Mouse (Mus musculus) thymus, postnatal 0 days (tissue): ENCODE data around the gene Wfikkn2. TPM values are rescaled to one million over a fixed set of nuclear protein-coding genes. Genes with fewer than 3 reads are reported as not detected.

ENCODE experiments used
- DNase-seq: peaks from one replicate; pipeline ENCODE4 v3.0.0-alpha.2; 2015; ENCODE audit warnings: low spot score
- polyA plus RNA-seq: library from polyadenylated mRNA; unstranded; fragments of >200 nt; fragmentation: Nextera tagmentation; extraction: Ambion mirVana; gene quantifications from 2 replicates; pipeline ENCODE4 v1.2.1, GENCODE M21; 2015

Wfikkn2 gene
- polyA plus RNA-seq, 1 experiment from 2014 or later: 17.5 TPM

GRCm38 (mm10) chr11:94198405-94199146, 47.2 kb downstream of the Wfikkn2 start:
- DNase-seq: no peak

- DNase-seq: no peak
These were observed 49.5 kb downstream of the Wfikkn2 start for GRCm38 (mm10) chr11:94196311-94196710.

GRCm38 (mm10) chr11:94193109-94193508, 52.7 kb downstream of the Wfikkn2 start:
- DNase-seq: no peak

- no peak for DNase-seq
These were observed 55.1 kb downstream of the Wfikkn2 start for GRCm38 (mm10) chr11:94190665-94191064.

- no peak for DNase-seq
These were observed 56.2 kb downstream of the Wfikkn2 start for GRCm38 (mm10) chr11:94189579-94189978.

Other genes with a start within 250 kb of the Wfikkn2 start
- gene Spag9, start 249.9 kb downstream of the Wfikkn2 start, polyA plus RNA-seq: 32.1 and 41.4 TPM in 2 replicates
- gene Tob1, start 34.6 kb downstream of the Wfikkn2 start, polyA plus RNA-seq: 21.6 and 23.9 TPM in 2 replicates
- not detected in 2 replicates for gene Gm21885, start 35.9 kb upstream of the Wfikkn2 start, polyA plus RNA-seq
- gene Luc7l3, start 76.0 kb upstream of the Wfikkn2 start, polyA plus RNA-seq: 124 and 132 TPM in 2 replicates
- gene Ankrd40, start 82.0 kb upstream of the Wfikkn2 start, polyA plus RNA-seq: 16.2 and 20.0 TPM in 2 replicates
- 2.6 and 2.8 TPM in 2 replicates for gene Abcc3, start 147.0 kb upstream of the Wfikkn2 start, polyA plus RNA-seq
- 0.21 and 0.23 TPM in 2 replicates for gene Cacna1g, start 228.2 kb upstream of the Wfikkn2 start, polyA plus RNA-seq
- 0.09 TPM in 1 of 2 replicates, not detected in the other for gene Spata20, start 240.2 kb upstream of the Wfikkn2 start, polyA plus RNA-seq